Mouse (Mus musculus) adrenal gland, adult 2 months (tissue): ENCODE results near the gene Col12a1. TPM values are rescaled to one million over a fixed set of nuclear protein-coding genes. Genes with fewer than 3 reads are reported as not detected.

ENCODE experiments used
- DNase-seq: peaks from one replicate; pipeline ENCODE4 v3.0.0; 2021
- long read RNA-seq: library from polyadenylated mRNA; stranded (forward); transcript quantifications from one replicate; pipeline ENCODE4 v2.0.0, GENCODE M21; 2021
- polyA plus RNA-seq: library from polyadenylated mRNA; depleted of rRNA; stranded (reverse); fragments of >200 nt; gene quantifications from 2 replicates; pipeline ENCODE4 v1.2.3, GENCODE M21; 2012; rRNA removed
- total RNA-seq, 2 experiments: library from RNA; stranded (reverse); gene quantifications; 2 replicates each; pipeline ENCODE4 v1.2.3; 2021

Col12a1 gene
- total RNA-seq (10 to 100 TPM; 10.7 to 17.1 TPM), polyA plus RNA-seq (8.2 and 8.3 TPM in 2 replicates)
- long read RNA-seq, partial matches to known transcripts: 1 of 1 reads
- long read RNA-seq, other reads (novel, unspliced or antisense): 0 of 1 reads

GRCm38 (mm10) chr9:79718481-79719370 lies at the start of gene Col12a1:
Col12a1 (minus strand) TSS chr9:79718831.
- peak; percentile 68 for DNase-seq

GRCm38 (mm10) chr9:79766991-79767545 lies 48.4 kb upstream of the Col12a1 start:
- DNase-seq: no peak

- DNase-seq: no peak
Observed at GRCm38 (mm10) chr9:79765329-79765728, 46.7 kb upstream of the Col12a1 start.

- no peak for DNase-seq
Observed at GRCm38 (mm10) chr9:79762519-79762918, 43.9 kb upstream of the Col12a1 start.

GRCm38 (mm10) chr9:79760076-79760475 lies 41.4 kb upstream of the Col12a1 start:
- no peak for DNase-seq

- DNase-seq: peak; percentile 97
Observed at GRCm38 (mm10) chr9:79759385-79760005, 40.9 kb upstream of the Col12a1 start, which contains the start of gene Cox7a2. Cox7a2 (minus strand) TSS chr9:79759878.

- no peak for DNase-seq
Observed at GRCm38 (mm10) chr9:79755311-79755710, 36.7 kb upstream of the Col12a1 start.

GRCm38 (mm10) chr9:79751846-79752245 lies 33.2 kb upstream of the Col12a1 start:
- DNase-seq: no peak

- DNase-seq: no peak
Observed at GRCm38 (mm10) chr9:79750709-79751108, 32.1 kb upstream of the Col12a1 start.

- no peak for DNase-seq
Observed at GRCm38 (mm10) chr9:79745036-79745435, 26.4 kb upstream of the Col12a1 start.

- no peak for DNase-seq
Observed at GRCm38 (mm10) chr9:79735608-79736007, 17.0 kb upstream of the Col12a1 start.

- DNase-seq: peak; percentile 7
Observed at GRCm38 (mm10) chr9:79730301-79730700, 11.7 kb upstream of the Col12a1 start.

GRCm38 (mm10) chr9:79723090-79723489 lies 4.5 kb upstream of the Col12a1 start:
- DNase-seq: no peak

- DNase-seq: peak; percentile 46
Observed at GRCm38 (mm10) chr9:79721056-79721455, 2.4 kb upstream of the Col12a1 start.

GRCm38 (mm10) chr9:79720143-79720542 lies 1.5 kb upstream of the Col12a1 start:
- no peak for DNase-seq

- DNase-seq: peak; percentile 35
Observed at GRCm38 (mm10) chr9:79719451-79719850, 820 bp upstream of the Col12a1 start.

- peak; percentile 11 for DNase-seq
Observed at GRCm38 (mm10) chr9:79717836-79718475, 675 bp downstream of the Col12a1 start.

- DNase-seq: peak; percentile 59
Observed at GRCm38 (mm10) chr9:79716909-79717835, 1.5 kb downstream of the Col12a1 start.

GRCm38 (mm10) chr9:79716496-79716895 lies 2.1 kb downstream of the Col12a1 start:
- DNase-seq: no peak

- peak; percentile 78 for DNase-seq
Observed at GRCm38 (mm10) chr9:79714471-79715045, 4.1 kb downstream of the Col12a1 start.
